Mouse (Mus musculus): Measurements from ENCODE around the gene Sez6. TPM values are rescaled to one million over a fixed set of nuclear protein-coding genes. Genes with fewer than 3 reads are reported as not detected.
A peak's percentile ranks its signal among the peaks of the same experiment; 100 is the strongest.

Gene Sez6
- polyA plus RNA-seq, 1 experiment from 2014 or later: 0.80 TPM

GRCm38 (mm10) chr11:77973520-77973919 is 42.9 kb downstream of the Sez6 start:
- Histone ChIP-seq H3K9ac (ENCODE audit: low read depth, low read length) (no peak overlapping the region), H3K4me3 (ENCODE audit: low read depth, low read length) (no peak overlapping the region), H3K36me3 (ENCODE audit: control insufficient read depth, insufficient read depth) (no peaks in the 10 kb centered on the region), H3K27me3 (replicated peaks; ENCODE audit: control insufficient read depth, insufficient read depth, low read length) (0 out of 2 replicates have a peak, but pooled peaks cover 6% of the 10 kb centered on the region), H3K4me1 (replicated peaks; ENCODE audit: control insufficient read depth, insufficient read depth, low read length) (no peaks in the 10 kb centered on the region), H3K4me2 (replicated peaks; ENCODE audit: low read depth) (no peak overlapping the region), H3K9me3 (ENCODE audit: control insufficient read depth) (no peaks in the 10 kb centered on the region), H3K27ac (ENCODE audit: low read depth, low read length) (no peak overlapping the region)
- no peak for TF ChIP-seq CTCF (IDR thresholded peaks at IDR 0.05; ENCODE audit: low read depth)
- WGBS: 84% methylated on average over 7 of the region's 7 CpGs
- no peak for ATAC-seq

- Histone ChIP-seq H3K27me3 (replicated peaks; ENCODE audit: control insufficient read depth, insufficient read depth, low read length) (peaks cover 6% of the 10 kb centered on the region; the same call in 1 of the 2 replicates), H3K9me3 (ENCODE audit: control insufficient read depth) (no peaks in the 10 kb centered on the region), H3K27ac (ENCODE audit: low read depth, low read length) (no peak overlapping the region), H3K36me3 (ENCODE audit: control insufficient read depth, insufficient read depth) (no peaks in the 10 kb centered on the region), H3K4me1 (replicated peaks; ENCODE audit: control insufficient read depth, insufficient read depth, low read length) (no peaks in the 10 kb centered on the region), H3K9ac (ENCODE audit: low read depth, low read length) (no peak overlapping the region), H3K4me3 (ENCODE audit: low read depth, low read length) (no peak overlapping the region), H3K4me2 (replicated peaks; ENCODE audit: low read depth) (no peak overlapping the region)
- no peak for TF ChIP-seq CTCF (IDR thresholded peaks at IDR 0.05; ENCODE audit: low read depth)
- 43% methylated on average over 15 of the region's 15 CpGs for WGBS
- no peak for ATAC-seq
These were observed 43.7 kb downstream of the Sez6 start for GRCm38 (mm10) chr11:77974325-77974724.

GRCm38 (mm10) chr11:77975873-77976272 is 45.3 kb downstream of the Sez6 start:
- Histone ChIP-seq H3K4me1 (replicated peaks; ENCODE audit: control insufficient read depth, insufficient read depth, low read length) (no peaks in the 10 kb centered on the region), H3K4me2 (replicated peaks; ENCODE audit: low read depth) (no peak overlapping the region), H3K27me3 (replicated peaks; ENCODE audit: control insufficient read depth, insufficient read depth, low read length) (peaks cover 6% of the 10 kb centered on the region; the same call in 1 of the 2 replicates), H3K36me3 (ENCODE audit: control insufficient read depth, insufficient read depth) (no peaks in the 10 kb centered on the region), H3K4me3 (ENCODE audit: low read depth, low read length) (no peak overlapping the region), H3K9me3 (ENCODE audit: control insufficient read depth) (no peaks in the 10 kb centered on the region), H3K27ac (ENCODE audit: low read depth, low read length) (no peak overlapping the region), H3K9ac (ENCODE audit: low read depth, low read length) (no peak overlapping the region)
- peak; percentile 40 for TF ChIP-seq CTCF (IDR thresholded peaks at IDR 0.05; ENCODE audit: low read depth)
- 25% methylated on average over 4 of the region's 4 CpGs for WGBS
- ATAC-seq: no peak

DNA sequence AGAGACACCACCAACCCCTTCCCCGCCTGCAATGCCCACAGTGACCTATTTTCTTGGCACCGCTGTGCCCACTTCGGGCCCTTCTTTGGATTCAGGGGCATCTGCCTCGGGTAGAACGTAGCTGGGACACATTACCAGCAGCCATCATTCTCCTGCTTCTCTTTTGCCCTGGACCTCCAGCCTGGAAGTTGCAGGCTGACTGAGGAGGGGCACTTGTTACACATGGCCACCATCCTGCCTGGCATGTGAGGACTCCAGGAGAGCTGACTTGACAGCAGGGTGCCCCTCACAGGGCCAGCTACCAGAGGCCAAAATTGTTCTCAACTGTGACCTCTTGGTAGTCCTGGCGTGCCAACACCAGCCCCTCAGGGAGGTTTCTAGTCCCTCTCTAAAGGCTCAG is 47.6 kb downstream of the Sez6 start:
- no peak overlapping the region for H3K4me3 ChIP-seq (ENCODE audit: low read depth, low read length)
- no peak overlapping the region for H3K27ac ChIP-seq (ENCODE audit: low read depth, low read length)
- no peak overlapping the region for H3K9ac ChIP-seq (ENCODE audit: low read depth, low read length)
- ATAC-seq: no peak
- H3K9me3 ChIP-seq (ENCODE audit: control insufficient read depth): no peaks in the 10 kb centered on the region
- TF ChIP-seq CTCF (IDR thresholded peaks at IDR 0.05; ENCODE audit: low read depth): no peak
- H3K4me1 ChIP-seq (replicated peaks; ENCODE audit: control insufficient read depth, insufficient read depth, low read length): peaks cover 5% of the 10 kb centered on the region
- 77% methylated on average over 6 of the region's 6 CpGs for WGBS
- H3K4me2 ChIP-seq (replicated peaks; ENCODE audit: low read depth): no peak overlapping the region
- H3K27me3 ChIP-seq (replicated peaks; ENCODE audit: control insufficient read depth, insufficient read depth, low read length): peaks cover 6% of the 10 kb centered on the region; the same call in 1 of the 2 replicates
- no peaks in the 10 kb centered on the region for H3K36me3 ChIP-seq (ENCODE audit: control insufficient read depth, insufficient read depth)

GRCm38 (mm10) chr11:77979221-77979809 is 48.7 kb downstream of the Sez6 start:
- Histone ChIP-seq H3K4me1 (replicated peaks; ENCODE audit: control insufficient read depth, insufficient read depth, low read length) (peaks cover 5% of the 10 kb centered on the region), H3K27ac (ENCODE audit: low read depth, low read length) (no peak overlapping the region), H3K36me3 (ENCODE audit: control insufficient read depth, insufficient read depth) (no peaks in the 10 kb centered on the region), H3K4me2 (replicated peaks; ENCODE audit: low read depth) (no peak overlapping the region), H3K4me3 (ENCODE audit: low read depth, low read length) (no peak overlapping the region), H3K9ac (ENCODE audit: low read depth, low read length) (no peak overlapping the region), H3K27me3 (replicated peaks; ENCODE audit: control insufficient read depth, insufficient read depth, low read length) (peaks cover 4% of the 10 kb centered on the region; the same call in 1 of the 2 replicates), H3K9me3 (ENCODE audit: control insufficient read depth) (no peaks in the 10 kb centered on the region)
- no peak for ATAC-seq
- no peak for TF ChIP-seq CTCF (IDR thresholded peaks at IDR 0.05; ENCODE audit: low read depth)
- WGBS: 75% methylated on average over 8 of the region's 8 CpGs

GRCm38 (mm10) chr11:77980281-77981204 is 49.9 kb downstream of the Sez6 start:
- Histone ChIP-seq H3K36me3 (ENCODE audit: control insufficient read depth, insufficient read depth) (no peaks in the 10 kb centered on the region), H3K4me2 (replicated peaks; ENCODE audit: low read depth) (peak overlapping the region; percentile 92; the same call in 1 of the 2 replicates), H3K27me3 (replicated peaks; ENCODE audit: control insufficient read depth, insufficient read depth, low read length) (peaks cover 4% of the 10 kb centered on the region; the same call in 1 of the 2 replicates), H3K4me1 (replicated peaks; ENCODE audit: control insufficient read depth, insufficient read depth, low read length) (peaks cover 5% of the 10 kb centered on the region), H3K4me3 (ENCODE audit: low read depth, low read length) (no peak overlapping the region), H3K9ac (ENCODE audit: low read depth, low read length) (no peak overlapping the region), H3K27ac (ENCODE audit: low read depth, low read length) (no peak overlapping the region), H3K9me3 (ENCODE audit: control insufficient read depth) (no peaks in the 10 kb centered on the region)
- WGBS: 29% methylated on average over 11 of the region's 11 CpGs
- peak; percentile 80 for TF ChIP-seq CTCF (IDR thresholded peaks at IDR 0.05; ENCODE audit: low read depth)
- no peak for ATAC-seq
